Mouse (Mus musculus): Measurements from ENCODE around the gene Heyl. TPM values are rescaled to one million over a fixed set of nuclear protein-coding genes. Genes with fewer than 3 reads are reported as not detected.

The Heyl gene
- 4.1 and 4.3 TPM in 2 replicates for polyA plus RNA-seq (2012; rRNA removed)

DNA sequence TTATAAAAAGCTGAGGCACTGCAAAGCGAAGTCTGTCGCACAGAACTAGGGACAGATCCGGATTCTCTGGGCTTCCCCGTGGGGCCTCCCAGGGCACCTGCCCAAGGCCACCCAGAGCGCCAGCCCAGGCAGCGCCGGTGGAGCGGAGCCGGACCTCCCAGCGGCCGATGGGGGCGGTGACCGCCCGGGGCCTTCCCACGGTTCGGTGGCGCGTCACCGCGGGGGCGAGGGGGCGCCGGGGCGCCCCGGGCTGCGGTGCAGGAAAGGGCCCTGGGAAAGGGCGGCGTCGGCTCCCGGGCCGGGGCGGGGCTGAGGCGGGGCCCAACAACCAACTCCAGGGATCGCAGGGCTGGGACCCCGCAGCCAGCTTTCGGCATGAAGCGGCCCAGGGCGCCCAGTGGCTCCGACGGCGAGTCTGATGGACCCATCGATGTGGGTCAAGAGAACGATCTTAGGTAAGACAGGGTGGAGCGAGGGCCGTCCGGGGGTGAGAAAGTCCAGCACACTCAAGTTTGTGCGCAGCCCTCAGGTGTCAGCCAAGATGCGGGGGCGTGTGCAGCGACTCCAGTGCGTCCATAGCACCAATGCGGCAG is at the start of gene Heyl:
Gene Heyl, plus strand, starts transcription at position 65 of the 593 bp plus-strand sequence.
- Histone ChIP-seq H3K4me1 (replicated peaks; ENCODE audit: control insufficient read depth, insufficient read depth, low read length) (peaks cover 31% of the 10 kb centered on the region), H3K4me3 (ENCODE audit: control insufficient read depth, insufficient read depth, low read length) (peak within 1 kb of the TSS; percentile 36), H3K36me3 (ENCODE audit: control insufficient read depth, insufficient read depth, low read length) (no peaks in the 10 kb centered on the region), H3K27ac (ENCODE audit: control insufficient read depth, insufficient read depth, low read length) (no peak within 1 kb of the TSS), H3K27me3 (ENCODE audit: control insufficient read depth, insufficient read depth, low read length) (no peaks in the 10 kb centered on the region; the same call in 1 of the 2 replicates)
- TF ChIP-seq POLR2A (IDR thresholded peaks at IDR 0.05; ENCODE audit: control insufficient read depth, extremely low read depth, insufficient read depth, low read length, poor library complexity) (no peak), CTCF (IDR thresholded peaks at IDR 0.05; ENCODE audit: borderline replicate concordance, control insufficient read depth, extremely low read depth, insufficient read depth, low read length, poor library complexity) (no peak)
- DNase-seq = peak; percentile 18
- 9% methylated on average over 51 of the region's 52 CpGs for WGBS

DNA sequence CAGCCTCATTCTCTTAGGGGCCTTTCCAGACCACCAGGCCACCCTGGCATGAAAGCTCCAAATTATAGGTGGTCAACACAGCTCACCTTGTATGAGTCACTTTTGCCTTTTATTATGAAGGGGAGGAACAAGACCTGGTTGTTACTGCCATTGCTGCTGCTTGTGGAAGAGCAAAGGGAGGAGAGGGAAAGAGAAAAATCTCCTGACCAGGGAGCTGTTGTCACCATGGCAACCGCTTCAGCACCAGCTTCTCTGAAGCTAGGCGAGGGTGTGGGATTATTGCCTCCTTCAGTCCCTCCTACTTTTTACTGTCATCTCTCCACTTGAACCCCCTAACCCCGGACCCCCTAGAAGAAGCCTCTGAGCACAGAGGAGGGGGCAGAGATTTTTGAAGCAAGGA is 48.5 kb upstream of the Heyl start:
- no peak for TF ChIP-seq CTCF (IDR thresholded peaks at IDR 0.05; ENCODE audit: borderline replicate concordance, control insufficient read depth, extremely low read depth, insufficient read depth, low read length, poor library complexity)
- no peak for TF ChIP-seq POLR2A (IDR thresholded peaks at IDR 0.05; ENCODE audit: control insufficient read depth, extremely low read depth, insufficient read depth, low read length, poor library complexity)

DNA sequence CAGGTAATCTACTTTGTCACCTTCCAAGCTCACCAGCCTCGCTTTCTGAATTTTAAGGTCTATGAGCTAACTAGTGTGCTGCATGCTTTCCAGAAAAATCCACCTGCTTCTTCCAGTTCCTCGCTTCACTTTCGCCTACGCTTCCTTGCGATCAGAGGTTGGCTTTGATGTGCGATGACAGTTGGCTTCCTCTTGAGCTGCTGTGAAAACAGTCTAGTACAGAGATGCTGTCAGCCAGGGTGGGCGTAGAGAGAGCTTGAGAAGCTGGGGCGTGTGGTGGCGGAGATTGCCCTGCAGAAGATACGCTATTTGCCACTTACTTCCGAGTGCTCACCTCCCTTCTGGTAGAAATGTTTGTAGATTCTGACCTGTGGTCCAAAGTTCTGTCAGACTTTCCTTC is 41.0 kb upstream of the Heyl start:
- Histone ChIP-seq H3K27me3 (ENCODE audit: control insufficient read depth, insufficient read depth, low read length) (no peaks in the 10 kb centered on the region; the same call in 1 of the 2 replicates), H3K4me3 (ENCODE audit: control insufficient read depth, insufficient read depth, low read length) (no peak overlapping the region), H3K36me3 (ENCODE audit: control insufficient read depth, insufficient read depth, low read length) (no peaks in the 10 kb centered on the region), H3K4me1 (replicated peaks; ENCODE audit: control insufficient read depth, insufficient read depth, low read length) (0 out of 2 replicates have a peak, but pooled peaks cover 4% of the 10 kb centered on the region), H3K27ac (ENCODE audit: control insufficient read depth, insufficient read depth, low read length) (no peak overlapping the region)
- WGBS = 69% methylated on average over 11 of the region's 11 CpGs
- TF ChIP-seq POLR2A (IDR thresholded peaks at IDR 0.05; ENCODE audit: control insufficient read depth, extremely low read depth, insufficient read depth, low read length, poor library complexity) (no peak), CTCF (IDR thresholded peaks at IDR 0.05; ENCODE audit: borderline replicate concordance, control insufficient read depth, extremely low read depth, insufficient read depth, low read length, poor library complexity) (no peak)
- no peak for DNase-seq

More for the DNA sequence above, 48.5 kb upstream of the Heyl start:
- DNase-seq = no peak
- no peak overlapping the region for H3K4me3 ChIP-seq (ENCODE audit: control insufficient read depth, insufficient read depth, low read length)
- 62% methylated on average over 3 of the region's 3 CpGs for WGBS
- H3K27ac ChIP-seq (ENCODE audit: control insufficient read depth, insufficient read depth, low read length) = no peak overlapping the region
- peaks cover 5% of the 10 kb centered on the region; the same call in 1 of the 2 replicates for H3K4me1 ChIP-seq (replicated peaks; ENCODE audit: control insufficient read depth, insufficient read depth, low read length)
- peaks cover 13% of the 10 kb centered on the region for H3K27me3 ChIP-seq (ENCODE audit: control insufficient read depth, insufficient read depth, low read length)
- no peaks in the 10 kb centered on the region for H3K36me3 ChIP-seq (ENCODE audit: control insufficient read depth, insufficient read depth, low read length)

DNA sequence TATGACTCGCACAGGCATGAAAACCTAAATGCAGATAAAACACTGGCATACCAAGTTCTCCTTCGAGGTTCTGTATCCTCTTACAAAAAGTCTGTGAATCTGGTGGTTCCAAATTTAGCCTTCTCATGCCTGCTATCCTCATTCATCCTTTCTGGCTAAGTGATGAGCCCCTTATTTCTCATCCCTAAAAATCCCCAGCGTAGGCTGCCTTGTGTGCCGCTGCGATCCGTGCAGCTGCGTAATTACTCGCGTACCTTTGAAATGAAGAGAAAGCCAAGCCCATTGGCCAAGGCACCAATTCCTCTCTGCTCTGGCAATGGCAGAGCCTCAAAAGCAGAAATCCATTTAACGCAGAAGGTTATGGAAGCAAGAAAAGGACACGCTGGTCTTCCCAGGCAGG is 39.6 kb upstream of the Heyl start:
- no peak for DNase-seq
- no peak overlapping the region for H3K4me3 ChIP-seq (ENCODE audit: control insufficient read depth, insufficient read depth, low read length)
- H3K4me1 ChIP-seq (replicated peaks; ENCODE audit: control insufficient read depth, insufficient read depth, low read length) = 0 out of 2 replicates have a peak, but pooled peaks cover 4% of the 10 kb centered on the region
- WGBS = 92% methylated on average over 11 of the region's 11 CpGs
- H3K36me3 ChIP-seq (ENCODE audit: control insufficient read depth, insufficient read depth, low read length) = no peaks in the 10 kb centered on the region
- no peak overlapping the region for H3K27ac ChIP-seq (ENCODE audit: control insufficient read depth, insufficient read depth, low read length)
- TF ChIP-seq CTCF (IDR thresholded peaks at IDR 0.05; ENCODE audit: borderline replicate concordance, control insufficient read depth, extremely low read depth, insufficient read depth, low read length, poor library complexity) = no peak
- TF ChIP-seq POLR2A (IDR thresholded peaks at IDR 0.05; ENCODE audit: control insufficient read depth, extremely low read depth, insufficient read depth, low read length, poor library complexity) = no peak
- no peaks in the 10 kb centered on the region; the same call in 1 of the 2 replicates for H3K27me3 ChIP-seq (ENCODE audit: control insufficient read depth, insufficient read depth, low read length)

DNA sequence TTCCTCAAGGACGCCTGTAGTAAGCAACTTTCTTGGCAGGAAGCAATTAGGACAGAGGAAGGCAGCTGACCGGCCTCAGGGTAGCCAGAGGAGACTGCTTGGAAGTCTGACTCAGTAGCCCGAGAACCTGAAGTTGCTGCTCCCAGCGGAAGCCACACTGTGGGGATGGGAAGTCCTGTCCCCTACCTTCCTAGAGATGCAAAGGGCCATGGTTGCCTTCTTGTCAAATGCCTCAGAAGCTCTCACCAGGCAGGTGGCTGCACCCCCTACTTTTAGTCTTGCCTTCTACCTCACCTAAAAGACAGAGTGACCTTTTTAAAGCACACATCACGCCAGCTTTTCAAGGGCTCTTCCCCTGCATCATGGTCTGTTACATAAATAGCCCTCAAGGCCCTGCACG is 36.7 kb upstream of the Heyl start:
- no peak for DNase-seq
- peaks cover 7% of the 10 kb centered on the region; the same call in 1 of the 2 replicates for H3K27me3 ChIP-seq (ENCODE audit: control insufficient read depth, insufficient read depth, low read length)
- 52% methylated on average over 6 of the region's 6 CpGs for WGBS
- H3K27ac ChIP-seq (ENCODE audit: control insufficient read depth, insufficient read depth, low read length) = no peak overlapping the region
- H3K36me3 ChIP-seq (ENCODE audit: control insufficient read depth, insufficient read depth, low read length) = no peaks in the 10 kb centered on the region
- H3K4me1 ChIP-seq (replicated peaks; ENCODE audit: control insufficient read depth, insufficient read depth, low read length) = 0 out of 2 replicates have a peak, but pooled peaks cover 4% of the 10 kb centered on the region
- TF ChIP-seq CTCF (IDR thresholded peaks at IDR 0.05; ENCODE audit: borderline replicate concordance, control insufficient read depth, extremely low read depth, insufficient read depth, low read length, poor library complexity) (no peak), POLR2A (IDR thresholded peaks at IDR 0.05; ENCODE audit: control insufficient read depth, extremely low read depth, insufficient read depth, low read length, poor library complexity) (no peak)
- no peak overlapping the region for H3K4me3 ChIP-seq (ENCODE audit: control insufficient read depth, insufficient read depth, low read length)

DNA sequence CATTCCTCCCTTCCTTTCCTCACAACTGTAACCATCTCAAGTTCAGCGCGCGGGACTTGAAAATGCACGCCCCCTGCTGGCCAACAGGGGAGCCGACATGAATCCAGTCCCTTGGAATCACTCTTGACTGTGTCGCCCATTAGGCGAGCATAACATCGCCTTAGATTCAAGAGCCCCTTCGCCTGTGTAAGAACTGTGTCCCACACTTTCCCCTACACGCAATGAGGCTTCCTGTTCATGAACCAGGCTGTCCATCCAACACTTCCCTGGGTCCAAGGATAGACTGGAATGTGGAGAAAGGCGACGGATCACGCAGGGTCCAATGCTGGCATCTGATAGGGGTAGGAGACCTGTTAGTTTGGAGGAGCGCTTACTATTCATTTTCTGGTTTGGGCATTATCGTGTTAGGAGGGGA is 32.6 kb upstream of the Heyl start:
- no peak for TF ChIP-seq POLR2A (IDR thresholded peaks at IDR 0.05; ENCODE audit: control insufficient read depth, extremely low read depth, insufficient read depth, low read length, poor library complexity)
- TF ChIP-seq CTCF (IDR thresholded peaks at IDR 0.05; ENCODE audit: borderline replicate concordance, control insufficient read depth, extremely low read depth, insufficient read depth, low read length, poor library complexity) = peak; percentile 73; the same call in 1 of the 2 replicates
- no peak overlapping the region for H3K27ac ChIP-seq (ENCODE audit: control insufficient read depth, insufficient read depth, low read length)
- H3K4me3 ChIP-seq (ENCODE audit: control insufficient read depth, insufficient read depth, low read length) = no peak overlapping the region
- 11% methylated on average over 15 of the region's 15 CpGs for WGBS
- no peaks in the 10 kb centered on the region for H3K36me3 ChIP-seq (ENCODE audit: control insufficient read depth, insufficient read depth, low read length)
- DNase-seq = peak; percentile 51
- peaks cover 11% of the 10 kb centered on the region; the same call in 1 of the 2 replicates for H3K27me3 ChIP-seq (ENCODE audit: control insufficient read depth, insufficient read depth, low read length)
- H3K4me1 ChIP-seq (replicated peaks; ENCODE audit: control insufficient read depth, insufficient read depth, low read length) = no peaks in the 10 kb centered on the region

Data from thymus, adult 2 months (tissue).